In genomic region chrX:12157331-12157930, GRCm38 (mm10) we compare ENCODE assay signal across 9 mouse cellular contexts. TPM values are rescaled to one million over a fixed set of nuclear protein-coding genes. Genes with fewer than 3 reads are reported as not detected.
DNase-seq lines count a peak whose midpoint lies in the region; ATAC-seq and TF ChIP-seq lines count a peak whose summit lies in the region.
"Had no signal": no experiment of that assay in that cellular context is flagged by ENCODE, and none has a peak within 500 bp of the region (broad histone marks: within the 10 kb centered on the region; RNA-seq: fewer than 3 reads in every experiment).

No protein-coding gene starts in this region.

- no peak overlapping the region for H3K4me3 ChIP-seq in embryonic facial prominence, embryonic 12.5 days
- peak overlapping the region; percentile 59 for H3K4me3 ChIP-seq in heart, embryonic 13.5 days
- no peak overlapping the region for H3K4me3 ChIP-seq in kidney, postnatal 0 days (replicated peaks; ENCODE audit: low read depth, low read length)
- no peak overlapping the region for H3K4me3 ChIP-seq in stomach, postnatal 0 days (ENCODE audit: low read depth, low read length)

- no peak overlapping the region for H3K9ac ChIP-seq in embryonic facial prominence, embryonic 12.5 days
- H3K9ac ChIP-seq in heart, embryonic 13.5 days = peak overlapping the region; percentile 85
- no peak overlapping the region for H3K9ac ChIP-seq in kidney, postnatal 0 days (ENCODE audit: low read depth, low read length)
- no peak overlapping the region for H3K9ac ChIP-seq in stomach, postnatal 0 days (ENCODE audit: low read length)

- peak overlapping the region; percentile 90 for H3K27ac ChIP-seq in embryonic facial prominence, embryonic 12.5 days
- H3K27ac ChIP-seq in heart, embryonic 13.5 days (replicated peaks) = peak overlapping the region; percentile 91
- peak overlapping the region; percentile 92; the same call in 1 of the 2 replicates for H3K27ac ChIP-seq in kidney, postnatal 0 days
- no peak overlapping the region for H3K27ac ChIP-seq in stomach, postnatal 0 days (replicated peaks)
- H3K27ac ChIP-seq: macrophage had no signal

- DNase-seq in right cerebral cortex, adult 18-20 months = peak; percentile 53
- no peak for DNase-seq in right cerebral cortex, postnatal 25 days
- peak; percentile 75 for DNase-seq in kidney, postnatal 0 days (ENCODE audit: low spot score)
- peak; percentile 69 for DNase-seq in lung, postnatal 25 days (ENCODE audit: low spot score)
- DNase-seq in stomach, postnatal 0 days (ENCODE audit: low spot score) = peak; percentile 51
- DNase-seq in cerebellum, postnatal 25 days = no peak

- H3K4me2 ChIP-seq in embryonic facial prominence, embryonic 12.5 days (replicated peaks) = peak overlapping the region; percentile 56
- peak overlapping the region; percentile 69 for H3K4me2 ChIP-seq in heart, embryonic 13.5 days
- H3K4me2 ChIP-seq in kidney, postnatal 0 days (ENCODE audit: low read length) = peak overlapping the region; percentile 69
- H3K4me2 ChIP-seq in stomach, postnatal 0 days (replicated peaks; ENCODE audit: low read depth) = peak overlapping the region; percentile 56; the same call in 1 of the 2 replicates

- H3K36me3 ChIP-seq in embryonic facial prominence, embryonic 12.5 days = no peaks in the 10 kb centered on the region
- H3K36me3 ChIP-seq in heart, embryonic 13.5 days = no peaks in the 10 kb centered on the region
- no peaks in the 10 kb centered on the region for H3K36me3 ChIP-seq in kidney, postnatal 0 days (ENCODE audit: insufficient read depth, low read length)
- no peaks in the 10 kb centered on the region for H3K36me3 ChIP-seq in stomach, postnatal 0 days (ENCODE audit: control insufficient read depth, insufficient read depth, low read length)

- peaks cover 64% of the 10 kb centered on the region for H3K27me3 ChIP-seq in embryonic facial prominence, embryonic 12.5 days
- H3K27me3 ChIP-seq in heart, embryonic 13.5 days (replicated peaks) = peaks cover 86% of the 10 kb centered on the region
- no peaks in the 10 kb centered on the region for H3K27me3 ChIP-seq in kidney, postnatal 0 days (ENCODE audit: insufficient read depth, low read length)
- no peaks in the 10 kb centered on the region for H3K27me3 ChIP-seq in stomach, postnatal 0 days (ENCODE audit: control insufficient read depth, insufficient read depth, low read length)

- no peak for TF ChIP-seq EP300 in stomach, postnatal 0 days (optimal IDR thresholded peaks at IDR 0.05)

- no peaks in the 10 kb centered on the region for H3K9me3 ChIP-seq in embryonic facial prominence, embryonic 12.5 days
- no peaks in the 10 kb centered on the region for H3K9me3 ChIP-seq in heart, embryonic 13.5 days
- no peaks in the 10 kb centered on the region for H3K9me3 ChIP-seq in kidney, postnatal 0 days (replicated peaks; ENCODE audit: low read length)
- no peaks in the 10 kb centered on the region for H3K9me3 ChIP-seq in stomach, postnatal 0 days (ENCODE audit: control insufficient read depth, low read length)

- 7% methylated on average over 25 of the region's 25 CpGs for WGBS in embryonic facial prominence, embryonic 12.5 days
- 4% methylated on average over 25 of the region's 25 CpGs for WGBS in heart, embryonic 13.5 days
- WGBS in kidney, postnatal 0 days = 12% methylated on average over 25 of the region's 25 CpGs
- WGBS in stomach, postnatal 0 days = 12% methylated on average over 25 of the region's 25 CpGs

- H3K4me1 ChIP-seq in embryonic facial prominence, embryonic 12.5 days = peaks cover 17% of the 10 kb centered on the region; the same call in 1 of the 2 replicates
- peaks cover 39% of the 10 kb centered on the region for H3K4me1 ChIP-seq in heart, embryonic 13.5 days
- H3K4me1 ChIP-seq in kidney, postnatal 0 days (replicated peaks; ENCODE audit: insufficient read depth, low read length) = 0 out of 2 replicates have a peak, but pooled peaks cover 5% of the 10 kb centered on the region
- H3K4me1 ChIP-seq in stomach, postnatal 0 days (replicated peaks; ENCODE audit: control insufficient read depth, insufficient read depth) = no peaks in the 10 kb centered on the region

- peak; percentile 17; the same call in 1 of the 2 replicates for TF ChIP-seq CTCF in kidney, postnatal 0 days (IDR thresholded peaks at IDR 0.05; ENCODE audit: low read depth)
- peak; percentile 38 for TF ChIP-seq CTCF in stomach, postnatal 0 days (IDR thresholded peaks at IDR 0.05; ENCODE audit: low read depth)

- ATAC-seq in embryonic facial prominence, embryonic 12.5 days (ENCODE audit: insufficient number of reproducible peaks, insufficient read depth, low FRiP score, low TSS enrichment) = no peak
- ATAC-seq in heart, embryonic 13.5 days (ENCODE audit: extremely low read depth, insufficient number of reproducible peaks, low FRiP score, low TSS enrichment) = no peak
- no peak for ATAC-seq in kidney, postnatal 0 days (replicated peaks; ENCODE audit: low FRiP score, low read depth)
- ATAC-seq in stomach, postnatal 0 days (ENCODE audit: low FRiP score, low TSS enrichment) = no peak

RNA-seq across cellular contexts. Expression of gene Bcor, which starts 2.7 kb away (rescaled TPM):
- 20.6 TPM in 2 replicates for polyA plus RNA-seq in embryonic facial prominence, embryonic 12.5 days (2016; fragmentation: Nextera tagmentation; extraction: Ambion mirVana)
- 14.2 and 14.5 TPM in 2 replicates for polyA plus RNA-seq in heart, embryonic 13.5 days (2015; fragmentation: Nextera tagmentation; extraction: Ambion mirVana)
- polyA plus RNA-seq in kidney, postnatal 0 days (2015; fragmentation: Nextera tagmentation; extraction: Ambion mirVana) = 12.2 and 12.8 TPM in 2 replicates
- polyA plus RNA-seq in stomach, postnatal 0 days (2015; fragmentation: Nextera tagmentation; extraction: Ambion mirVana) = 4.7 and 5.5 TPM in 2 replicates

Comparison
In these comparisons a context has a peak if more than half of its experiments do, and no peak if none do; other contexts are left out.
1. DNase-seq: peak in right cerebral cortex, adult 18-20 months (single experiment), kidney, postnatal 0 days (single experiment), lung, postnatal 25 days (single experiment) and stomach, postnatal 0 days (single experiment); none in right cerebral cortex, postnatal 25 days (single experiment) and cerebellum, postnatal 25 days (0 of 2).
2. Peak in every context shown above with its lines, with median percentiles within 50 percentile points of each other: H3K4me2 ChIP-seq.